Mouse (Mus musculus): Measurements from ENCODE around the gene Kif28.

DNA sequence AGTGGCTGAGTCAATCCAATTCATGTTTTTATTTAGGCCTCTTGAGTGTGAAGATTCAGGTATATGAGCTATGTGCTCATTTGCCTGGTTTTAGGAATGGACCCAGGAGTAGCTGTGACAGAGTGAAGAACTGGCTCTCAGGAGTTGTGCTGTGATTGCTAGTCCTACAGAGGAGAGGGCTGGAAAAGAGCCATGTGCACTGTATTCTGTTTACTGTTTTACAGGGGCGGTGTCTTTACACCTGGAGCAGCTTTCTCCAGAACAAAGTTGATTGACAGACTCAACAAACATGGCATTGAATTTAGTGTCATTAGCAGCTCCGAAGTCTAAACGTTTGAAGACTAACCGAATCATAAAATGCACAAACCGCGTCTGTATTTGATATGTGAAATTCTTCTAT, 58.7 kb downstream of the Kif28 start:
- TF ChIP-seq CTCF (IDR thresholded peaks at IDR 0.05; ENCODE audit: low read depth, low read length) (no peak), POLR2A (IDR thresholded peaks at IDR 0.05; ENCODE audit: borderline replicate concordance, low read depth, low read length) (no peak)

Data from bone marrow macrophage, adult 2 months (primary cell).